14 mouse cellular contexts compared by ENCODE assay signal in genomic region chr7:98895501-98896095, GRCm38 (mm10).
A peak's percentile ranks its signal among the peaks of the same experiment; 100 is the strongest.
DNase-seq lines count a peak whose midpoint lies in the region; ATAC-seq and TF ChIP-seq lines count a peak whose summit lies in the region.
"Had no signal": no experiment of that assay in that cellular context is flagged by ENCODE, and none has a peak within 500 bp of the region (broad histone marks: within the 10 kb centered on the region; RNA-seq: fewer than 3 reads in every experiment).

No protein-coding gene starts in this region.

- no peaks in the 10 kb centered on the region for H3K27me3 ChIP-seq in heart, embryonic 10.5 days (ENCODE audit: insufficient read depth, poor library complexity, severe bottlenecking)
- no peaks in the 10 kb centered on the region for H3K27me3 ChIP-seq in lung, embryonic 15.5 days
- no peaks in the 10 kb centered on the region for H3K27me3 ChIP-seq in embryonic facial prominence, embryonic 15.5 days
- H3K27me3 ChIP-seq in stomach, embryonic 14.5 days (ENCODE audit: control insufficient read depth, insufficient read depth, low read length), result no peaks in the 10 kb centered on the region
- H3K27me3 ChIP-seq: hindbrain, embryonic 15.5 days; neural tube, embryonic 15.5 days had no signal

- no peaks in the 10 kb centered on the region for H3K36me3 ChIP-seq in heart, embryonic 10.5 days
- no peaks in the 10 kb centered on the region for H3K36me3 ChIP-seq in lung, embryonic 15.5 days
- no peaks in the 10 kb centered on the region for H3K36me3 ChIP-seq in embryonic facial prominence, embryonic 15.5 days
- no peaks in the 10 kb centered on the region for H3K36me3 ChIP-seq in stomach, embryonic 14.5 days (ENCODE audit: control insufficient read depth, insufficient read depth, low read length)
- H3K36me3 ChIP-seq: hindbrain, embryonic 15.5 days; neural tube, embryonic 15.5 days had no signal

- no peak for TF ChIP-seq POLR2A in lung, adult 2 months (IDR thresholded peaks at IDR 0.05; ENCODE audit: borderline replicate concordance, extremely low read depth, low read depth, low read length)

- no peak for ATAC-seq in lung, embryonic 15.5 days (ENCODE audit: borderline replicate concordance, extremely low read depth, low FRiP score, low TSS enrichment)
- ATAC-seq in embryonic facial prominence, embryonic 15.5 days (ENCODE audit: insufficient number of reproducible peaks, low FRiP score, low TSS enrichment, low read depth), result no peak
- no peak for ATAC-seq in stomach, embryonic 14.5 days (ENCODE audit: insufficient number of reproducible peaks, insufficient read depth, low FRiP score, low read depth)
- ATAC-seq: CD4-positive, CD25-positive, alpha-beta regulatory T cell, adult 4 months had no signal

- H3K9me3 ChIP-seq in heart, embryonic 10.5 days, result no peaks in the 10 kb centered on the region
- no peaks in the 10 kb centered on the region for H3K9me3 ChIP-seq in lung, embryonic 15.5 days
- H3K9me3 ChIP-seq in embryonic facial prominence, embryonic 15.5 days (replicated peaks), result no peaks in the 10 kb centered on the region
- H3K9me3 ChIP-seq in stomach, embryonic 14.5 days (ENCODE audit: control insufficient read depth, low read depth, low read length), result no peaks in the 10 kb centered on the region
- H3K9me3 ChIP-seq: hindbrain, embryonic 15.5 days; neural tube, embryonic 15.5 days had no signal

- H3K4me3 ChIP-seq in heart, embryonic 10.5 days, result peak overlapping the region; percentile 29
- H3K4me3 ChIP-seq in lung, embryonic 15.5 days, result no peak overlapping the region
- no peak overlapping the region for H3K4me3 ChIP-seq in lung, adult 2 months (replicated peaks; ENCODE audit: extremely low read depth, low read depth, low read length)
- no peak overlapping the region for H3K4me3 ChIP-seq in embryonic facial prominence, embryonic 15.5 days (replicated peaks)
- no peak overlapping the region for H3K4me3 ChIP-seq in stomach, embryonic 14.5 days (ENCODE audit: low read depth, low read length)
- H3K4me3 ChIP-seq: hindbrain, embryonic 15.5 days; neural tube, embryonic 15.5 days had no signal

- TF ChIP-seq CTCF in lung, adult 2 months (IDR thresholded peaks at IDR 0.05; ENCODE audit: insufficient read depth, low read length), result no peak

- no peak for DNase-seq in heart, embryonic 10.5 days (ENCODE audit: low spot score)
- no peak for DNase-seq in heart, postnatal 25 days (ENCODE audit: low spot score)
- no peak for DNase-seq in lung, adult 2 months
- no peak for DNase-seq in retina, postnatal 1 day
- no peak for DNase-seq in layer of hippocampus, postnatal 14 days (ENCODE audit: low spot score in 2 of 2)
- DNase-seq: adrenal gland, adult 2 months; lung, postnatal 14 days; right cerebral cortex, postnatal 25 days had no signal

- intact Hi-C loops in heart, postnatal 25 days (cut with DNase I), result no loop called here

- WGBS in heart, embryonic 10.5 days, result 8% methylated on average over 10 of the region's 10 CpGs
- WGBS in lung, embryonic 15.5 days, result 19% methylated on average over 10 of the region's 10 CpGs
- WGBS in lung, adult 2 months, result 36% methylated on average over 10 of the region's 10 CpGs
- WGBS in embryonic facial prominence, embryonic 15.5 days, result 31% methylated on average over 10 of the region's 10 CpGs
- WGBS in stomach, embryonic 14.5 days, result 25% methylated on average over 10 of the region's 10 CpGs

- H3K4me1 ChIP-seq in heart, embryonic 10.5 days, result peaks cover 78% of the 10 kb centered on the region
- H3K4me1 ChIP-seq in lung, embryonic 15.5 days, result peaks cover 52% of the 10 kb centered on the region
- no peaks in the 10 kb centered on the region; the same call in 1 of the 2 replicates for H3K4me1 ChIP-seq in lung, adult 2 months (ENCODE audit: control insufficient read depth, insufficient read depth, low read length)
- H3K4me1 ChIP-seq in embryonic facial prominence, embryonic 15.5 days, result peaks cover 53% of the 10 kb centered on the region
- peaks cover 56% of the 10 kb centered on the region for H3K4me1 ChIP-seq in stomach, embryonic 14.5 days (ENCODE audit: control insufficient read depth, insufficient read depth, low read length)
- H3K4me1 ChIP-seq: hindbrain, embryonic 15.5 days had no signal

- H3K27ac ChIP-seq in heart, embryonic 10.5 days, result peak overlapping the region; percentile 67
- peak overlapping the region; percentile 60 for H3K27ac ChIP-seq in lung, embryonic 15.5 days
- H3K27ac ChIP-seq in embryonic facial prominence, embryonic 15.5 days (replicated peaks), result peak overlapping the region; percentile 59
- H3K27ac ChIP-seq in stomach, embryonic 14.5 days (ENCODE audit: low read length), result peak overlapping the region; percentile 75; the same call in 1 of the 2 replicates
- H3K27ac ChIP-seq: hindbrain, embryonic 15.5 days; neural tube, embryonic 15.5 days had no signal

- no peak overlapping the region for H3K9ac ChIP-seq in lung, embryonic 15.5 days
- no peak overlapping the region for H3K9ac ChIP-seq in embryonic facial prominence, embryonic 15.5 days
- no peak overlapping the region for H3K9ac ChIP-seq in stomach, embryonic 14.5 days (replicated peaks; ENCODE audit: low read depth, low read length)
- H3K9ac ChIP-seq: hindbrain, embryonic 15.5 days; neural tube, embryonic 15.5 days had no signal

- H3K4me2 ChIP-seq in lung, embryonic 15.5 days, result no peak overlapping the region
- no peak overlapping the region for H3K4me2 ChIP-seq in embryonic facial prominence, embryonic 15.5 days (replicated peaks)
- H3K4me2 ChIP-seq in stomach, embryonic 14.5 days (replicated peaks; ENCODE audit: low read depth, low read length), result no peak overlapping the region
- H3K4me2 ChIP-seq: hindbrain, embryonic 15.5 days; neural tube, embryonic 15.5 days had no signal
